Mouse (Mus musculus): ENCODE data around the gene S100a9. TPM values are rescaled to one million over a fixed set of nuclear protein-coding genes. Genes with fewer than 3 reads are reported as not detected.

S100a9 gene
- total and polyA plus RNA-seq, 3 experiments = not detected

- no peak within 1 kb of the TSS for H3K27ac ChIP-seq (ENCODE audit: control insufficient read depth, low read depth, low read length)
- TF ChIP-seq CHD2 (IDR thresholded peaks at IDR 0.05; ENCODE audit: low read length) (no peak), MAX (IDR thresholded peaks at IDR 0.05; ENCODE audit: low read length) (no peak), ETS1 (IDR thresholded peaks at IDR 0.05; ENCODE audit: low read depth, low read length) (no peak), GABPA (IDR thresholded peaks at IDR 0.05; ENCODE audit: low read depth, low read length) (no peak), NELFE (IDR thresholded peaks at IDR 0.05; ENCODE audit: low read depth, low read length) (no peak), MAZ (IDR thresholded peaks at IDR 0.05; ENCODE audit: low read depth, low read length) (no peak), NRF1 (IDR thresholded peaks at IDR 0.05; ENCODE audit: insufficient read depth, low read depth, low read length, poor library complexity, severe bottlenecking) (no peak), POLR2AphosphoS5 (IDR thresholded peaks at IDR 0.05; ENCODE audit: borderline replicate concordance, low read depth, low read length) (no peak), ZKSCAN1 (IDR thresholded peaks at IDR 0.05; ENCODE audit: low read depth, low read length) (no peak), JUND (IDR thresholded peaks at IDR 0.05; ENCODE audit: low read depth, low read length) (no peak), RAD21 (IDR thresholded peaks at IDR 0.05; ENCODE audit: low read depth, low read length) (no peak), ZC3H11A (IDR thresholded peaks at IDR 0.05; ENCODE audit: low read depth, low read length) (no peak), BHLHE40 (IDR thresholded peaks at IDR 0.05; ENCODE audit: borderline replicate concordance, low read depth, low read length) (no peak), EP300 (IDR thresholded peaks at IDR 0.05; ENCODE audit: low read depth in 1 of 2, low read length in 2 of 2) (no peak), POLR2AphosphoS2 (IDR thresholded peaks at IDR 0.05; ENCODE audit: low read length) (no peak), USF1 (IDR thresholded peaks at IDR 0.05; ENCODE audit: low read depth, low read length) (no peak), MYC (IDR thresholded peaks at IDR 0.05; ENCODE audit: low read depth, low read length) (no peak), CTCF (IDR thresholded peaks at IDR 0.05 in 2 of 3, conservative IDR thresholded peaks at IDR 0.05 in 1 of 3; ENCODE audit: control insufficient read depth in 1 of 3, insufficient read depth in 1 of 3, low read depth in 2 of 3, low read length in 3 of 3, poor library complexity in 1 of 3, severe bottlenecking in 1 of 3) (no peak), E2F4 (IDR thresholded peaks at IDR 0.05; ENCODE audit: borderline replicate concordance, low read depth, low read length) (no peak), KAT2A (conservative IDR thresholded peaks at IDR 0.05; ENCODE audit: low read depth, low read length) (no peak)
- H3K4me3 ChIP-seq (ENCODE audit: control insufficient read depth in 1 of 2, insufficient read depth in 1 of 2, low read depth in 2 of 2, low read length in 2 of 2) = no peak within 1 kb of the TSS
- H3K4me1 ChIP-seq (ENCODE audit: control insufficient read depth in 1 of 2, insufficient read depth in 2 of 2, low read length in 2 of 2) = no peaks in the 10 kb centered on the region
- no peaks in the 10 kb centered on the region for H3K36me3 ChIP-seq (ENCODE audit: control insufficient read depth in 1 of 2, insufficient read depth in 2 of 2, low read length in 2 of 2)
- H3K27me3 ChIP-seq (ENCODE audit: control insufficient read depth in 1 of 2, insufficient read depth in 2 of 2, low read length in 2 of 2) = peaks cover 3 to 5% of the 10 kb centered on the region in 2 experiments; a peak in 3 of 4 replicates
- H3K9ac ChIP-seq (ENCODE audit: control insufficient read depth, low read depth, low read length, poor library complexity, severe bottlenecking) = no peak within 1 kb of the TSS
- no peaks in the 10 kb centered on the region for H3K79me2 ChIP-seq (ENCODE audit: control insufficient read depth, insufficient read depth, low read length, poor library complexity)
- DNase-seq (ENCODE audit: low read depth, low spot score) = no peak
- no peaks in the 10 kb centered on the region for H3K9me3 ChIP-seq (replicated peaks; ENCODE audit: insufficient read depth, low read length)
Measured at GRCm38 (mm10) chr3:90653717-90654116, 41.8 kb downstream of the S100a9 start, which contains the start of gene S100a7a. Gene S100a7a (plus strand): TSS chr3:90654017.

- DNase-seq (ENCODE audit: low read depth, low spot score) = peak; percentile 68
- no peaks in the 10 kb centered on the region for H3K4me1 ChIP-seq (ENCODE audit: control insufficient read depth in 1 of 2, insufficient read depth in 2 of 2, low read length in 2 of 2)
- TF ChIP-seq RAD21 (IDR thresholded peaks at IDR 0.05; ENCODE audit: low read depth, low read length) (peak; percentile 90), ZC3H11A (IDR thresholded peaks at IDR 0.05; ENCODE audit: low read depth, low read length) (peak; percentile 69), MYB (IDR thresholded peaks at IDR 0.05; ENCODE audit: low read depth, low read length) (no peak), JUND (IDR thresholded peaks at IDR 0.05; ENCODE audit: low read depth, low read length) (no peak), ELF1 (IDR thresholded peaks at IDR 0.05; ENCODE audit: low read depth, low read length) (no peak), SMC3 (IDR thresholded peaks at IDR 0.05; ENCODE audit: low read depth, low read length) (peak; percentile 67), CTCF (IDR thresholded peaks at IDR 0.05 in 2 of 3, conservative IDR thresholded peaks at IDR 0.05 in 1 of 3; ENCODE audit: control insufficient read depth in 1 of 3, insufficient read depth in 1 of 3, low read depth in 2 of 3, low read length in 3 of 3, poor library complexity in 1 of 3, severe bottlenecking in 1 of 3) (peak; percentile 71 to 92 (median 88)), CHD2 (IDR thresholded peaks at IDR 0.05; ENCODE audit: low read length) (no peak)
- no peak overlapping the region for H3K4me3 ChIP-seq (ENCODE audit: control insufficient read depth in 1 of 2, insufficient read depth in 1 of 2, low read depth in 2 of 2, low read length in 2 of 2)
- no peaks in the 10 kb centered on the region for H3K9me3 ChIP-seq (replicated peaks; ENCODE audit: insufficient read depth, low read length)
- peaks cover 3 to 5% of the 10 kb centered on the region in 2 experiments; a peak in 3 of 4 replicates for H3K27me3 ChIP-seq (ENCODE audit: control insufficient read depth in 1 of 2, insufficient read depth in 2 of 2, low read length in 2 of 2)
- no peak overlapping the region for H3K27ac ChIP-seq (ENCODE audit: control insufficient read depth, low read depth, low read length)
- H3K36me3 ChIP-seq (ENCODE audit: control insufficient read depth in 1 of 2, insufficient read depth in 2 of 2, low read length in 2 of 2) = no peaks in the 10 kb centered on the region
- H3K9ac ChIP-seq (ENCODE audit: control insufficient read depth, low read depth, low read length, poor library complexity, severe bottlenecking) = no peak overlapping the region
- H3K79me2 ChIP-seq (ENCODE audit: control insufficient read depth, insufficient read depth, low read length, poor library complexity) = no peaks in the 10 kb centered on the region
Measured at GRCm38 (mm10) chr3:90652878-90653508, 42.5 kb downstream of the S100a9 start.
